Mouse (Mus musculus) limb, embryonic 10.5 days (tissue): ENCODE data around the gene Thoc5. TPM values are rescaled to one million over a fixed set of nuclear protein-coding genes. Genes with fewer than 3 reads are reported as not detected.

Experiments used
- DNase-seq: peaks from one replicate; pipeline ENCODE4 v3.0.0-alpha.2; 2017; ENCODE audit warnings: low spot score
- H3K27ac ChIP-seq: fragments of 300-500 bp; sonication (generic); 2 replicates; pipeline ENCODE4 v1.5.1; 2016; ENCODE audit warnings: mild to moderate bottlenecking
- H3K27me3 ChIP-seq: fragments of 300-500 bp; sonication (generic); 2 replicates; pipeline ENCODE4 v1.6.1; 2016; ENCODE audit warnings: low read depth, mild to moderate bottlenecking; ENCODE audit not compliant: poor library complexity, severe bottlenecking
- H3K36me3 ChIP-seq: fragments of 300-500 bp; sonication (generic); 2 replicates; pipeline ENCODE4 v1.6.1; 2016; ENCODE audit warnings: mild to moderate bottlenecking, moderate library complexity
- H3K4me1 ChIP-seq: fragments of 300-500 bp; sonication (generic); 2 replicates; pipeline ENCODE4 v1.6.1; 2016
- H3K4me3 ChIP-seq: fragments of 300-500 bp; sonication (generic); 2 replicates; pipeline ENCODE4 v1.5.1; 2016; ENCODE audit warnings: mild to moderate bottlenecking, moderate library complexity
- H3K9me3 ChIP-seq: fragments of 300-500 bp; sonication (generic); replicated peaks from 2 replicates; pipeline ENCODE4 v1.6.1; 2016; ENCODE audit warnings: mild to moderate bottlenecking
- WGBS: fragments of 180-500 bp; shearing (Covaris S2); methylation state at CpG from one replicate; pipeline ENCODE4 v1.1.7; 2016; 5-methylcytosine and 5-hydroxymethylcytosine counted together
- polyA plus RNA-seq: library from polyadenylated mRNA; unstranded; fragments of >200 nt; fragmentation: Nextera tagmentation; extraction: Ambion mirVana; gene quantifications from 2 replicates; pipeline ENCODE4 v1.2.1, GENCODE M21; 2016

The Thoc5 gene
- 46.3 and 47.5 TPM in 2 replicates for polyA plus RNA-seq

- Histone ChIP-seq H3K4me3 (peak within 1 kb of the TSS; percentile 81), H3K27me3 (no peaks in the 10 kb centered on the region), H3K36me3 (peaks cover 62% of the 10 kb centered on the region), H3K4me1 (peaks cover 7% of the 10 kb centered on the region), H3K9me3 (no peaks in the 10 kb centered on the region), H3K27ac (peak within 1 kb of the TSS; percentile 86)
- WGBS = 3% methylated on average over 52 of the region's 52 CpGs
- peak; percentile 89 for DNase-seq
These were observed at the start of gene Thoc5 for GRCm38 (mm10) chr11:4894848-4895816. Thoc5 (plus strand) TSS chr11:4895320.

- 1% methylated on average over 50 of the region's 50 CpGs for whole genome bisulfite sequencing
- peak overlapping the region; percentile 98 for H3K4me3 ChIP-seq
- H3K9me3 ChIP-seq = no peaks in the 10 kb centered on the region
- peak; percentile 70 for DNase-seq
- H3K36me3 ChIP-seq = no peaks in the 10 kb centered on the region
- H3K4me1 ChIP-seq = peaks cover 18% of the 10 kb centered on the region
- peak overlapping the region; percentile 96 for H3K27ac ChIP-seq
- no peaks in the 10 kb centered on the region for H3K27me3 ChIP-seq
These were observed 46.5 kb upstream of the Thoc5 start for GRCm38 (mm10) chr11:4848483-4849248.

GRCm38 (mm10) chr11:4849258-4849943, 45.7 kb upstream of the Thoc5 start, which contains the start of gene Nf2:
Nf2 (minus strand) TSS chr11:4849536.
- Histone ChIP-seq H3K36me3 (no peaks in the 10 kb centered on the region), H3K27me3 (no peaks in the 10 kb centered on the region), H3K27ac (peak within 1 kb of the TSS; percentile 96), H3K9me3 (no peaks in the 10 kb centered on the region), H3K4me1 (peaks cover 18% of the 10 kb centered on the region), H3K4me3 (peak within 1 kb of the TSS; percentile 98)
- DNase-seq = peak; percentile 94
- under 1% methylated on average over 57 of the region's 60 CpGs for WGBS

DNA sequence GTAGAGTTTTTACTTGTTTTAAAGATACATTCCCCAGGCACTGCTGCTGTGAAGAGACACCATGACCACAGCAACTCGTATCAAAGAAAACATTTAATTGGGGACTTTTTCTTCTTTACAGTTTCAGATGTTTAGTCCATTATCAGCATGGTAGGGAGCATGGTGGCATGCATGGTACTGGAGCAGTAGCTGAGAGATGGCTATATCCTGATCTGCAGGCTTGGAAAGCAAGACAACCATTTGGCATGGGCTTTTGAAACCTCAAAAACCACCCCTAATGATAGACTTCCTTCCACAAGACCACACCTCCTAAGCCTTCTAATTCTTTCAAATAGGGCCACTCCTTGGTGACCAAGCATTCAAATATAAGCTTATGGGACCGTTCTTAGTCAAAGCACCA, 44.7 kb upstream of the Thoc5 start:
- DNase-seq = no peak
- H3K9me3 ChIP-seq = no peaks in the 10 kb centered on the region
- peaks cover 20% of the 10 kb centered on the region for H3K4me1 ChIP-seq
- no peaks in the 10 kb centered on the region for H3K36me3 ChIP-seq
- H3K4me3 ChIP-seq = 0 out of 2 replicates have a peak overlapping the region, but pooled peaks have one; percentile 98
- WGBS = 94% methylated on average over 2 of the region's 2 CpGs
- H3K27me3 ChIP-seq = no peaks in the 10 kb centered on the region
- peak overlapping the region; percentile 76; the same call in 1 of the 2 replicates for H3K27ac ChIP-seq

GRCm38 (mm10) chr11:4853021-4853420, 42.1 kb upstream of the Thoc5 start:
- DNase-seq = no peak
- Histone ChIP-seq H3K9me3 (no peaks in the 10 kb centered on the region), H3K27ac (no peak overlapping the region), H3K4me1 (peaks cover 7% of the 10 kb centered on the region), H3K36me3 (no peaks in the 10 kb centered on the region), H3K4me3 (no peak overlapping the region), H3K27me3 (no peaks in the 10 kb centered on the region)

DNA sequence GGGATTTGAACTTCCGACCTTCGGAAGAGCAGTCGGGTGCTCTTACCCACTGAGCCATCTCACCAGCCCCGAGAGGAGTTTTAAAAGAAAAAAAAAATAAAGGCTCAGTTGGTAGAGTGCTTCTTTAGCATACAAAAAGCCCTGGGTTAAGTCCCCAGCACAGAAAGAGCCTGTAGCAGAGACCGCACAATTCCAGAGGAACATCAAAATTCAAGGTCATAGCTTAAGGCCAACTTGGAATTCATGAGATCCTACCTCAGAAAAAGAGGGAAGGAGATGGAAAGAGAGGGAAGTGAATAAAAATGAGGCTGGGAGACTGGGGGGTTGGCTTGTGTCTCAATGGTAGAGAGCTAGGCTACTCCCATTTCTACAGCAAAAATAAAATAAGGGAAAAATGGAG, 40.9 kb upstream of the Thoc5 start:
- H3K27me3 ChIP-seq = no peaks in the 10 kb centered on the region
- peaks cover 4% of the 10 kb centered on the region; the same call in 1 of the 2 replicates for H3K4me1 ChIP-seq
- no peaks in the 10 kb centered on the region for H3K9me3 ChIP-seq
- H3K27ac ChIP-seq = no peak overlapping the region
- no peak overlapping the region for H3K4me3 ChIP-seq
- WGBS = 93% methylated on average over 5 of the region's 5 CpGs
- DNase-seq = no peak
- H3K36me3 ChIP-seq = no peaks in the 10 kb centered on the region

DNA sequence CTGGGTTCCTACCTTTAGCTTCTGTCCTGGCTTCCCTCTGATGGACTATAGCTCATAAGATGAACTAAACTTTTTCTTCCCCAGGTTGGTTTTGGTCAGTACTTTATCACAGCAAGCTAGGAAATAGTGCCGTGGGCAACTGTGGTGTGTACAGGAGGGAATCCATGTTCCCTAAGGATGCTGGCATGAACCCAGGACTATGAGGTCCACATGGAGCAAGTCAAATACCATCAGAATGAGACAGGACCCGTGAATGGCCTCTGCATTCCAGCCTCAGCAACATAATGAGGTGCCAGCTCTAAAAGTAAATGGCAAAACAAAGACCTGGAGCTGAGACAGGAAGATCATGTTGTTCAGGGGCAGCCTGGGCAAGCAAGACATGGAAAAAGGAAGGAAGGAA, 36.7 kb upstream of the Thoc5 start:
- Histone ChIP-seq H3K4me1 (peaks cover 19% of the 10 kb centered on the region), H3K9me3 (no peaks in the 10 kb centered on the region), H3K27me3 (no peaks in the 10 kb centered on the region), H3K4me3 (no peak overlapping the region), H3K27ac (no peak overlapping the region), H3K36me3 (no peaks in the 10 kb centered on the region)
- DNase-seq = no peak
- 66% methylated on average over 2 of the region's 2 CpGs for WGBS

GRCm38 (mm10) chr11:4860986-4861385, 34.1 kb upstream of the Thoc5 start:
- Histone ChIP-seq H3K9me3 (no peaks in the 10 kb centered on the region), H3K27me3 (no peaks in the 10 kb centered on the region), H3K27ac (no peak overlapping the region), H3K4me1 (peaks cover 14% of the 10 kb centered on the region; the same call in 1 of the 2 replicates), H3K4me3 (no peak overlapping the region), H3K36me3 (no peaks in the 10 kb centered on the region)
- DNase-seq = no peak
- WGBS = 63% methylated on average over 1 of the region's 1 CpGs

GRCm38 (mm10) chr11:4861816-4862604, 33.1 kb upstream of the Thoc5 start:
- no peaks in the 10 kb centered on the region for H3K27me3 ChIP-seq
- 59% methylated on average over 11 of the region's 11 CpGs for WGBS
- H3K4me1 ChIP-seq = peaks cover 14% of the 10 kb centered on the region; the same call in 1 of the 2 replicates
- no peaks in the 10 kb centered on the region for H3K9me3 ChIP-seq
- DNase-seq = no peak
- no peak overlapping the region; the same call in 1 of the 2 replicates for H3K27ac ChIP-seq
- H3K36me3 ChIP-seq = no peaks in the 10 kb centered on the region
- H3K4me3 ChIP-seq = no peak overlapping the region

DNA sequence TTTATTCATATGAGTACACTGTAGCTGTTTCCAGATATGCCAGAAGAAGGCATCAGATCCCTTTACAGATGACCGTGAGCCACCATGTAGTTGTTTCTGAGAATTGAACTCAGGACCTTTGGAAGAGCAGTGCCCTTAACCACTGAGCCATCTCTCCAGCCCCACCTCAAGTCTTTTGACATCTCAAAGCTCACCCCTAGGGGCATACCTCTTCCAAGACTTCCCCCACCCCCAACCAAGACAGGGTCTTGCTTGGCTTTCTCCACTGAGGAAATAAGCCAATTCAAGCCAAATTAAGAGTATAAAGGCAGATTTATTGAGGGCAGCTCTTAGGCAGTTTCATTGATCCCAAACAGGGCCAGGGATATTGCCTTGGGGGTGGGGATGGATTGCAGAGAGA, 32.4 kb upstream of the Thoc5 start:
- Histone ChIP-seq H3K27ac (no peak overlapping the region), H3K9me3 (no peaks in the 10 kb centered on the region)

GRCm38 (mm10) chr11:4865645-4866251, 29.4 kb upstream of the Thoc5 start:
- DNase-seq = peak; percentile 68
- Histone ChIP-seq H3K9me3 (no peaks in the 10 kb centered on the region), H3K36me3 (no peaks in the 10 kb centered on the region), H3K4me3 (no peak overlapping the region), H3K27ac (no peak overlapping the region), H3K27me3 (no peaks in the 10 kb centered on the region), H3K4me1 (peaks cover 14% of the 10 kb centered on the region; the same call in 1 of the 2 replicates)
- WGBS = 32% methylated on average over 10 of the region's 10 CpGs

More for the DNA sequence above, 32.4 kb upstream of the Thoc5 start:
- Histone ChIP-seq H3K4me3 (no peak overlapping the region), H3K27me3 (no peaks in the 10 kb centered on the region), H3K4me1 (peaks cover 14% of the 10 kb centered on the region; the same call in 1 of the 2 replicates), H3K36me3 (no peaks in the 10 kb centered on the region)
- no peak for DNase-seq
- 90% methylated on average over 1 of the region's 1 CpGs for WGBS
